Mouse (Mus musculus): Measurements from ENCODE around the gene Foxk1.

The Foxk1 gene

GRCm38 (mm10) chr5:142475669-142476068, 74.4 kb downstream of the Foxk1 start:
- no peak for DNase-seq (ENCODE audit: extremely low read depth, low read depth)

GRCm38 (mm10) chr5:142477346-142477745, 76.0 kb downstream of the Foxk1 start:
- DNase-seq (ENCODE audit: extremely low read depth, low read depth): no peak

- DNase-seq (ENCODE audit: extremely low read depth, low read depth): no peak
These were observed 76.7 kb downstream of the Foxk1 start for GRCm38 (mm10) chr5:142477866-142478615.

GRCm38 (mm10) chr5:142478829-142479435, 77.6 kb downstream of the Foxk1 start:
- peak; percentile 46 for DNase-seq (ENCODE audit: extremely low read depth, low read depth)

- DNase-seq (ENCODE audit: extremely low read depth, low read depth): peak; percentile 55
These were observed 81.2 kb downstream of the Foxk1 start for GRCm38 (mm10) chr5:142482512-142482911.

GRCm38 (mm10) chr5:142483581-142483980, 82.3 kb downstream of the Foxk1 start:
- no peak for DNase-seq (ENCODE audit: extremely low read depth, low read depth)

GRCm38 (mm10) chr5:142486654-142487053, 85.4 kb downstream of the Foxk1 start:
- DNase-seq (ENCODE audit: extremely low read depth, low read depth): no peak

GRCm38 (mm10) chr5:142489955-142490707, 88.8 kb downstream of the Foxk1 start:
- DNase-seq (ENCODE audit: extremely low read depth, low read depth): no peak

GRCm38 (mm10) chr5:142493307-142493706, 92.0 kb downstream of the Foxk1 start:
- no peak for DNase-seq (ENCODE audit: extremely low read depth, low read depth)

GRCm38 (mm10) chr5:142495321-142496096, 94.2 kb downstream of the Foxk1 start:
- no peak for DNase-seq (ENCODE audit: extremely low read depth, low read depth)

GRCm38 (mm10) chr5:142498964-142499363, 97.7 kb downstream of the Foxk1 start:
- no peak for DNase-seq (ENCODE audit: extremely low read depth, low read depth)

- DNase-seq (ENCODE audit: extremely low read depth, low read depth): no peak
These were observed 99.6 kb downstream of the Foxk1 start for GRCm38 (mm10) chr5:142500918-142501317.

- DNase-seq (ENCODE audit: extremely low read depth, low read depth): peak; percentile 55
These were observed 101.1 kb downstream of the Foxk1 start for GRCm38 (mm10) chr5:142502414-142502813.

- DNase-seq (ENCODE audit: extremely low read depth, low read depth): no peak
These were observed 102.9 kb downstream of the Foxk1 start for GRCm38 (mm10) chr5:142504175-142504574.

- DNase-seq (ENCODE audit: extremely low read depth, low read depth): no peak
These were observed 104.6 kb downstream of the Foxk1 start for GRCm38 (mm10) chr5:142505695-142506423.

- no peak for DNase-seq (ENCODE audit: extremely low read depth, low read depth)
These were observed 108.1 kb downstream of the Foxk1 start for GRCm38 (mm10) chr5:142509141-142510060.

GRCm38 (mm10) chr5:142510061-142510414, 108.7 kb downstream of the Foxk1 start:
- no peak for DNase-seq (ENCODE audit: extremely low read depth, low read depth)
